Mouse (Mus musculus) liver, adult 2 months (tissue): Measurements from ENCODE around the gene Nxpe5. TPM values are rescaled to one million over a fixed set of nuclear protein-coding genes. Genes with fewer than 3 reads are reported as not detected.
A peak's percentile ranks its signal among the peaks of the same experiment; 100 is the strongest.

ENCODE experiments used
- DNase-seq: peaks from one replicate; pipeline ENCODE4 v3.0.0-alpha.2; 2011; ENCODE audit warnings: low read depth, low spot score; ENCODE audit errors: extremely low read depth
- H3K27ac ChIP-seq: fragments of 200-500 bp; replicated peaks from 2 replicates; pipeline ENCODE4 v1.5.1; 2012; ENCODE audit warnings: low read depth, mild to moderate bottlenecking, control low read depth, inconsistent platforms, low read length; ENCODE audit not compliant: insufficient read depth
- H3K27me3 ChIP-seq: fragments of 200-500 bp; 2 replicates; pipeline ENCODE4 v1.6.1; 2012; ENCODE audit warnings: mild to moderate bottlenecking, moderate library complexity, low read length, inconsistent platforms; ENCODE audit not compliant: control insufficient read depth, insufficient read depth
- H3K36me3 ChIP-seq: fragments of 200-500 bp; 2 replicates; pipeline ENCODE4 v1.6.1; 2012; ENCODE audit warnings: low read length, inconsistent platforms; ENCODE audit not compliant: control insufficient read depth, insufficient read depth
- H3K4me1 ChIP-seq: fragments of 200-500 bp; 2 replicates; pipeline ENCODE4 v1.6.1; 2011; ENCODE audit warnings: low read length; ENCODE audit not compliant: control insufficient read depth, insufficient read depth
- H3K4me3 ChIP-seq: fragments of 200-500 bp; 2 replicates; pipeline ENCODE4 v1.5.1; 2011; ENCODE audit warnings: low read depth, mild to moderate bottlenecking, control low read depth, low read length, moderate library complexity; ENCODE audit not compliant: insufficient read depth
- H3K79me2 ChIP-seq: fragments of 200-500 bp; 2 replicates; pipeline ENCODE4 v1.6.1; 2012; ENCODE audit warnings: inconsistent platforms, mild to moderate bottlenecking, low read length, moderate library complexity; ENCODE audit not compliant: control insufficient read depth, insufficient read depth
- H3K9ac ChIP-seq: fragments of 200-500 bp; 2 replicates; pipeline ENCODE4 v1.6.1; 2012; ENCODE audit warnings: low read depth, mild to moderate bottlenecking, control low read depth, inconsistent platforms, low read length
- CTCF ChIP-seq: fragments of 200-500 bp; IDR thresholded peaks from 2 replicates; pipeline ENCODE4 v1.5.1; 2011; ENCODE audit warnings: low read depth, low read length, control low read depth
- POLR2A ChIP-seq: fragments of 200-500 bp; IDR thresholded peaks from 2 replicates; pipeline ENCODE4 v1.6.1; 2011; ENCODE audit warnings: low read length, control low read depth; ENCODE audit not compliant: insufficient read depth; ENCODE audit errors: extremely low read depth
- WGBS: fragments of 180-500 bp; shearing (Covaris S2); methylation state at CpG from one replicate; pipeline ENCODE4 v1.1.7; 2018; 5-methylcytosine and 5-hydroxymethylcytosine counted together
- polyA plus RNA-seq: library from polyadenylated mRNA; depleted of rRNA; stranded (reverse); fragments of >200 nt; gene quantifications from 2 replicates; pipeline ENCODE4 v1.2.3, GENCODE M21; 2012
- total RNA-seq: library from RNA; depleted of rRNA; stranded (reverse); fragments of >200 nt; gene quantifications from 2 replicates; pipeline ENCODE4 v1.2.3, GENCODE M21; 2014

Gene Nxpe5
- total and polyA plus RNA-seq, 2 experiments: 0.07 TPM; not detected in 1

- Histone ChIP-seq H3K9ac (no peak overlapping the region), H3K4me1 (no peaks in the 10 kb centered on the region), H3K79me2 (no peaks in the 10 kb centered on the region), H3K27me3 (no peaks in the 10 kb centered on the region), H3K27ac (no peak overlapping the region), H3K4me3 (no peak overlapping the region), H3K36me3 (no peaks in the 10 kb centered on the region)
- 34% methylated on average over 2 of the region's 2 CpGs for WGBS
- TF ChIP-seq CTCF (no peak), POLR2A (no peak)
- DNase-seq: no peak
Observed at GRCm38 (mm10) chr5:138219864-138220263, 5.8 kb upstream of the Nxpe5 start.

GRCm38 (mm10) chr5:138222111-138222510, 3.6 kb upstream of the Nxpe5 start:
- TF ChIP-seq CTCF (peak; percentile 93), POLR2A (no peak)
- H3K4me3 ChIP-seq: no peak overlapping the region
- no peak overlapping the region for H3K27ac ChIP-seq
- H3K27me3 ChIP-seq: no peaks in the 10 kb centered on the region
- DNase-seq: peak; percentile 52
- no peaks in the 10 kb centered on the region for H3K79me2 ChIP-seq
- no peak overlapping the region for H3K9ac ChIP-seq
- H3K4me1 ChIP-seq: no peaks in the 10 kb centered on the region
- no peaks in the 10 kb centered on the region for H3K36me3 ChIP-seq
- 23% methylated on average over 4 of the region's 4 CpGs for WGBS

- no peak for DNase-seq
- H3K9ac ChIP-seq: no peak overlapping the region
- H3K4me3 ChIP-seq: no peak overlapping the region
- no peak overlapping the region for H3K27ac ChIP-seq
- no peak for TF ChIP-seq CTCF
- no peak for TF ChIP-seq POLR2A
- no peaks in the 10 kb centered on the region for H3K4me1 ChIP-seq
- H3K79me2 ChIP-seq: no peaks in the 10 kb centered on the region
- no peaks in the 10 kb centered on the region for H3K36me3 ChIP-seq
- 44% methylated on average over 3 of the region's 3 CpGs for WGBS
- no peaks in the 10 kb centered on the region for H3K27me3 ChIP-seq
Observed at GRCm38 (mm10) chr5:138223287-138223686, 2.4 kb upstream of the Nxpe5 start.

GRCm38 (mm10) chr5:138226491-138226890, 793 bp downstream of the Nxpe5 start:
- Histone ChIP-seq H3K27me3 (no peaks in the 10 kb centered on the region), H3K9ac (no peak overlapping the region), H3K4me3 (no peak overlapping the region), H3K27ac (no peak overlapping the region), H3K4me1 (no peaks in the 10 kb centered on the region), H3K36me3 (no peaks in the 10 kb centered on the region), H3K79me2 (no peaks in the 10 kb centered on the region)
- 83% methylated on average over 4 of the region's 4 CpGs for WGBS
- TF ChIP-seq CTCF (no peak), POLR2A (no peak)
- no peak for DNase-seq

GRCm38 (mm10) chr5:138227367-138227766, 1.7 kb downstream of the Nxpe5 start:
- no peaks in the 10 kb centered on the region for H3K36me3 ChIP-seq

GRCm38 (mm10) chr5:138228026-138228425, 2.3 kb downstream of the Nxpe5 start:
- Histone ChIP-seq H3K4me1 (no peaks in the 10 kb centered on the region), H3K9ac (no peak overlapping the region), H3K36me3 (no peaks in the 10 kb centered on the region), H3K79me2 (no peaks in the 10 kb centered on the region), H3K27me3 (no peaks in the 10 kb centered on the region), H3K4me3 (no peak overlapping the region), H3K27ac (no peak overlapping the region)
- DNase-seq: peak; percentile 16
- 49% methylated on average over 3 of the region's 3 CpGs for WGBS
- TF ChIP-seq CTCF (peak; percentile 78), POLR2A (no peak)

More at GRCm38 (mm10) chr5:138227367-138227766, 1.7 kb downstream of the Nxpe5 start:
- no peak overlapping the region for H3K27ac ChIP-seq
- H3K79me2 ChIP-seq: no peaks in the 10 kb centered on the region
- TF ChIP-seq POLR2A: no peak
- no peaks in the 10 kb centered on the region for H3K27me3 ChIP-seq
- H3K9ac ChIP-seq: no peak overlapping the region
- DNase-seq: peak; percentile 8
- H3K4me3 ChIP-seq: no peak overlapping the region
- WGBS: 59% methylated on average over 2 of the region's 2 CpGs
- no peaks in the 10 kb centered on the region for H3K4me1 ChIP-seq
